Mouse (Mus musculus) heart, postnatal 14 days (tissue): ENCODE results near the gene Pgp. TPM values are rescaled to one million over a fixed set of nuclear protein-coding genes. Genes with fewer than 3 reads are reported as not detected.

Source experiments
- DNase-seq, 2 experiments: peaks; one replicate each; pipeline ENCODE4 v3.0.0; 2021 to 2022
- intact Hi-C: fragments of 180-260 bp; cut with DNase I; formaldehyde crosslinking; loops from one replicate; pipeline ENCODE4 v1.15.1; 2025
- total RNA-seq, 2 experiments: library from RNA; stranded (reverse); gene quantifications; 2 replicates each; pipeline ENCODE4 v1.2.3; 2021

The Pgp gene
- total RNA-seq, 2 experiments from 2014 or later: 43.2 to 43.4 TPM

- intact Hi-C loops: no loop called here
- no peak for DNase-seq
These were observed 37.7 kb downstream of the Pgp start for GRCm38 (mm10) chr17:24507806-24508460.

GRCm38 (mm10) chr17:24513609-24514008 lies 43.4 kb downstream of the Pgp start:
- intact Hi-C loops: loop anchor here (2.0 kb wide), 1 partner anchor 19 kb away; no protein-coding TSS in a partner anchor
- DNase-seq: peak; percentile 62 to 67

- peak in 1 of 2 experiments; percentile 29 for DNase-seq
- intact Hi-C loops: no loop called here
These were observed 44.4 kb downstream of the Pgp start for GRCm38 (mm10) chr17:24514270-24515257.

GRCm38 (mm10) chr17:24520450-24520849 lies 50.3 kb downstream of the Pgp start:
- intact Hi-C loops: no loop called here
- DNase-seq: no peak

Other genes starting within 250 kb of the Pgp start
- gene Tedc2, start 249.5 kb upstream of the Pgp start, total RNA-seq: 1 to 10 TPM; 3.0 to 3.2 TPM
- 1 to 10 TPM; 2.7 to 4.8 TPM for gene Ccnf, start 218.9 kb upstream of the Pgp start, total RNA-seq
- not detected for gene Abca17, start 119.3 kb upstream of the Pgp start, total RNA-seq
- gene Abca3, start 118.4 kb upstream of the Pgp start, total RNA-seq: 10 to 100 TPM; 13.6 to 15.5 TPM
- gene Rnps1, start 55.8 kb upstream of the Pgp start, total RNA-seq: 10 to 100 TPM; 69.6 to 73.5 TPM
- gene Eci1, start 43.8 kb upstream of the Pgp start, total RNA-seq: 100 to 1,000 TPM; 428 to 461 TPM
- 1 to 10 TPM; 2.0 to 2.3 TPM for gene Dnase1l2, start 27.3 kb upstream of the Pgp start, total RNA-seq
- 10 to 100 TPM; 13.6 to 16.2 TPM for gene E4f1, start 79 bp upstream of the Pgp start, total RNA-seq
- gene Bricd5, start 3.5 kb downstream of the Pgp start, total RNA-seq: under 1 TPM in 1 of 2 experiments, not detected in 1; 0.38 TPM
- gene Mlst8, start 8.7 kb downstream of the Pgp start, total RNA-seq: 10 to 100 TPM in 1 of 2 experiments, 1 to 10 TPM in 1; 10.0 to 10.8 TPM
- under 1 TPM; 0.10 to 0.43 TPM for gene Caskin1, start 18.2 kb downstream of the Pgp start, total RNA-seq
- gene Traf7, start 57.5 kb downstream of the Pgp start, total RNA-seq: 10 to 100 TPM; 57.2 to 65.5 TPM
- gene Rab26, start 63.8 kb downstream of the Pgp start, total RNA-seq: under 1 TPM; 0.19 to 0.34 TPM
- gene Pkd1, start 79.4 kb downstream of the Pgp start, total RNA-seq: 10 to 100 TPM; 58.0 to 63.2 TPM
- 10 to 100 TPM; 76.7 to 88.2 TPM for gene Tsc2, start 162.2 kb downstream of the Pgp start, total RNA-seq
- 1 to 10 TPM; 2.1 to 4.1 TPM for gene Nthl1, start 162.3 kb downstream of the Pgp start, total RNA-seq
- 100 to 1,000 TPM; 134 TPM for gene Slc9a3r2, start 179.9 kb downstream of the Pgp start, total RNA-seq
- not detected for gene Npw, start 188.1 kb downstream of the Pgp start, total RNA-seq
- 10 to 100 TPM; 20.2 to 21.6 TPM for gene Zfp598, start 199.3 kb downstream of the Pgp start, total RNA-seq
- gene Syngr3, start 219.6 kb downstream of the Pgp start, total RNA-seq: under 1 TPM in 1 of 2 experiments, not detected in 1; 0.12 TPM
- gene Gfer, start 225.8 kb downstream of the Pgp start, total RNA-seq: 10 to 100 TPM; 15.9 to 16.2 TPM
- gene Noxo1, start 225.8 kb downstream of the Pgp start, total RNA-seq: 1 to 10 TPM in 1 of 2 experiments, under 1 TPM in 1; 0.96 to 1.0 TPM
- 10 to 100 TPM; 16.8 to 19.5 TPM for gene Tbl3, start 237.3 kb downstream of the Pgp start, total RNA-seq
- gene Rnf151, start 247.7 kb downstream of the Pgp start, total RNA-seq: not detected
- 100 to 1,000 TPM; 673 to 751 TPM for gene Rps2, start 247.7 kb downstream of the Pgp start, total RNA-seq